Mouse (Mus musculus) hindbrain, embryonic 13.5 days (tissue): ENCODE results near the gene Mesd. TPM values are rescaled to one million over a fixed set of nuclear protein-coding genes. Genes with fewer than 3 reads are reported as not detected.

Source experiments
- ATAC-seq: fragments of 200-750 bp; cut with Nextera tagmentation; 2 replicates; pipeline ENCODE4 v1.8.0; 2017; ENCODE audit warnings: moderate TSS enrichment; ENCODE audit not compliant: low FRiP score
- H3K27ac ChIP-seq: fragments of 300-500 bp; sonication (generic); 2 replicates; pipeline ENCODE4 v1.5.1; 2015; ENCODE audit warnings: inconsistent platforms, mild to moderate bottlenecking, moderate library complexity
- H3K27me3 ChIP-seq: fragments of 300-500 bp; sonication (generic); 2 replicates; pipeline ENCODE4 v1.6.1; 2015; ENCODE audit warnings: mild to moderate bottlenecking, inconsistent platforms
- H3K36me3 ChIP-seq: fragments of 300-500 bp; sonication (generic); 2 replicates; pipeline ENCODE4 v1.6.1; 2015; ENCODE audit warnings: mild to moderate bottlenecking, inconsistent platforms
- H3K4me1 ChIP-seq: fragments of 300-500 bp; sonication (generic); replicated peaks from 2 replicates; pipeline ENCODE4 v1.6.1; 2015; ENCODE audit warnings: inconsistent platforms
- H3K4me2 ChIP-seq: fragments of 300-500 bp; sonication (generic); 2 replicates; pipeline ENCODE4 v1.6.1; 2015; ENCODE audit warnings: inconsistent platforms, mild to moderate bottlenecking, moderate library complexity
- H3K4me3 ChIP-seq: fragments of 300-500 bp; sonication (generic); 2 replicates; pipeline ENCODE4 v1.5.1; 2015; ENCODE audit warnings: mild to moderate bottlenecking, inconsistent platforms
- H3K9ac ChIP-seq: fragments of 300-500 bp; sonication (generic); 2 replicates; pipeline ENCODE4 v1.6.1; 2015; ENCODE audit warnings: mild to moderate bottlenecking, inconsistent platforms
- H3K9me3 ChIP-seq: fragments of 300-500 bp; sonication (generic); 2 replicates; pipeline ENCODE4 v1.6.1; 2016; ENCODE audit warnings: inconsistent platforms
- WGBS: fragments of 180-500 bp; shearing (Covaris S2); methylation state at CpG from one replicate; pipeline ENCODE4 v1.1.7; 2015; 5-methylcytosine and 5-hydroxymethylcytosine counted together
- polyA plus RNA-seq: library from polyadenylated mRNA; unstranded; fragments of >200 nt; fragmentation: Nextera tagmentation; extraction: Ambion mirVana; gene quantifications from 2 replicates; pipeline ENCODE4 v1.2.1, GENCODE M21; 2015

The Mesd gene
- polyA plus RNA-seq, 1 experiment from 2014 or later, result 74.5 TPM

GRCm38 (mm10) chr7:83856353-83857207 lies 27.7 kb upstream of the Mesd start:
- H3K36me3 ChIP-seq, result no peaks in the 10 kb centered on the region
- H3K9ac ChIP-seq, result no peak overlapping the region
- H3K9me3 ChIP-seq, result no peaks in the 10 kb centered on the region
- H3K27me3 ChIP-seq, result no peaks in the 10 kb centered on the region
- H3K4me2 ChIP-seq, result no peak overlapping the region
- H3K27ac ChIP-seq, result no peak overlapping the region
- H3K4me3 ChIP-seq, result no peak overlapping the region
- no peaks in the 10 kb centered on the region; the same call in 1 of the 2 replicates for H3K4me1 ChIP-seq
- no peak for ATAC-seq
- 88% methylated on average over 9 of the region's 9 CpGs for WGBS

- no peak for ATAC-seq
- no peaks in the 10 kb centered on the region for H3K9me3 ChIP-seq
- WGBS, result 97% methylated on average over 2 of the region's 2 CpGs
- no peak overlapping the region for H3K9ac ChIP-seq
- H3K4me2 ChIP-seq, result no peak overlapping the region
- no peak overlapping the region for H3K4me3 ChIP-seq
- H3K4me1 ChIP-seq, result no peaks in the 10 kb centered on the region; the same call in 1 of the 2 replicates
- H3K27me3 ChIP-seq, result no peaks in the 10 kb centered on the region
- H3K36me3 ChIP-seq, result no peaks in the 10 kb centered on the region
- no peak overlapping the region for H3K27ac ChIP-seq
Observed at GRCm38 (mm10) chr7:83857208-83857488, 27.1 kb upstream of the Mesd start.

DNA sequence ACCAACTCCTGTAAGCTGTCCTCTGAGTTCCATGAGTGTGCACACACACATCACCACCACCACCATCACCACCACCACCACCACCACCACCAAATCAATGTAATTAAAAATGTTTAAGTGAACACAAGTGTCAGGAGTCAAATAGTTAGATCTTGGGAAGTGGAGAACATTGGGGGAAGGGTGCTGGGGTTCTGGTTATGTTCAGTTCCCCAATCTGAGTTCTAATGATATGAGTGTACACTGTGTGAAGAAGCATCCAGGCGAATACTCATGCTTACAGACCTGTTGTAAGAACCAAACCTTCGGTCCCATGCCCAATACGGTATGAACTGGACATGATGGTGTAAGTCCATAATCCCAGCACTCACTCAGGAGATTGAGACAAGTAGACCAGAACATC lies 26.3 kb upstream of the Mesd start:
- Histone ChIP-seq H3K9me3 (no peaks in the 10 kb centered on the region), H3K4me3 (no peak overlapping the region), H3K9ac (no peak overlapping the region), H3K4me1 (no peaks in the 10 kb centered on the region), H3K27me3 (no peaks in the 10 kb centered on the region), H3K36me3 (no peaks in the 10 kb centered on the region), H3K27ac (no peak overlapping the region), H3K4me2 (no peak overlapping the region)
- WGBS, result 93% methylated on average over 3 of the region's 3 CpGs
- no peak for ATAC-seq

DNA sequence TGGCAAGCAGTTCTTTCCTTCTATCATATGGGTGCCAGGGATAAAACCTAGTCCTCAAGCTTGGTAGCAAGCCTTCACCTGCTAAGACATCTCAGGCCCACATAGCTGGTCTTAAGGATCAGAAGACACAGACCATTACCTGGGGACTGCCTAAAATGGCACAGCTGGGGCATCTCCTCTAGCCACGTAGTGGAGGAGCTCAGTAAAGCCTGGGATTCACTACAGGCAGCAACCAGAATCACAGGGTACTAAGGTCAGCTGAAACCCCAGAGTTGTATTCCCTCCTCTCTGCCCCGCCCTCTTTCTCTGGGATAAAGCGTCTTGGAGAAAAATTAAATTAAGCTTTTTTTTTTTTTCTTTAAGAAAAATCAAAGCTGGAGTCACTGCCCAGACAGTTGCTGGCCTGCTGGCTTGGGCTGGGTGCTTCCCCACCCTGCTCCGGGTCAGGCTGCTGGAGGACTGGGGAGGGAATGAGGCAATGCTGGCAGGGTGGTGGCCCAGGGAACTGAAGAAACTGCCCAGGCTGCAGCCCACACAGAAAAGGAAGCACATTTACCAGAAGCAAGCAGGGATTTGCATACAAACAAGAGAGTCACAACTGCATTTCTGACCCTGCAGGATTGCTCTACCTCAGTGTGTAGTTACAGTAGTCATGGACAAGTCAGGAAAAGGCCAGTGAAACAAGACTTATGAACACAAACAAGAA lies 24.7 kb upstream of the Mesd start:
- H3K4me3 ChIP-seq, result no peak overlapping the region
- H3K36me3 ChIP-seq, result no peaks in the 10 kb centered on the region
- no peaks in the 10 kb centered on the region for H3K9me3 ChIP-seq
- H3K4me1 ChIP-seq, result no peaks in the 10 kb centered on the region
- ATAC-seq, result no peak
- H3K9ac ChIP-seq, result no peak overlapping the region
- 58% methylated on average over 4 of the region's 4 CpGs for WGBS
- no peaks in the 10 kb centered on the region for H3K27me3 ChIP-seq
- no peak overlapping the region for H3K4me2 ChIP-seq
- no peak overlapping the region for H3K27ac ChIP-seq

GRCm38 (mm10) chr7:83863554-83863953 lies 20.7 kb upstream of the Mesd start:
- no peak overlapping the region for H3K4me3 ChIP-seq
- H3K4me1 ChIP-seq, result no peaks in the 10 kb centered on the region; the same call in 1 of the 2 replicates
- WGBS, result 54% methylated on average over 2 of the region's 2 CpGs
- H3K9me3 ChIP-seq, result no peaks in the 10 kb centered on the region
- H3K27me3 ChIP-seq, result no peaks in the 10 kb centered on the region
- no peak overlapping the region for H3K27ac ChIP-seq
- H3K9ac ChIP-seq, result no peak overlapping the region
- no peak overlapping the region for H3K4me2 ChIP-seq
- no peaks in the 10 kb centered on the region for H3K36me3 ChIP-seq
- ATAC-seq, result no peak

- H3K9me3 ChIP-seq, result no peaks in the 10 kb centered on the region
- H3K4me1 ChIP-seq, result peaks cover 8% of the 10 kb centered on the region; the same call in 1 of the 2 replicates
- H3K27ac ChIP-seq, result no peak overlapping the region
- H3K4me3 ChIP-seq, result no peak overlapping the region
- ATAC-seq, result no peak
- H3K36me3 ChIP-seq, result no peaks in the 10 kb centered on the region
- 82% methylated on average over 3 of the region's 3 CpGs for WGBS
- H3K4me2 ChIP-seq, result no peak overlapping the region
- H3K27me3 ChIP-seq, result no peaks in the 10 kb centered on the region
- H3K9ac ChIP-seq, result no peak overlapping the region
Observed at GRCm38 (mm10) chr7:83868200-83868599, 16.1 kb upstream of the Mesd start.

- H3K4me1 ChIP-seq, result peaks cover 8% of the 10 kb centered on the region; the same call in 1 of the 2 replicates
- H3K9ac ChIP-seq, result no peak overlapping the region
- no peak for ATAC-seq
- H3K4me3 ChIP-seq, result no peak overlapping the region
- 42% methylated on average over 5 of the region's 5 CpGs for WGBS
- H3K4me2 ChIP-seq, result no peak overlapping the region
- H3K27me3 ChIP-seq, result no peaks in the 10 kb centered on the region
- no peaks in the 10 kb centered on the region for H3K36me3 ChIP-seq
- H3K27ac ChIP-seq, result no peak overlapping the region
- no peaks in the 10 kb centered on the region for H3K9me3 ChIP-seq
Observed at GRCm38 (mm10) chr7:83869839-83870543, 14.3 kb upstream of the Mesd start.

GRCm38 (mm10) chr7:83877088-83877487 lies 7.2 kb upstream of the Mesd start:
- ATAC-seq, result no peak
- no peaks in the 10 kb centered on the region for H3K27me3 ChIP-seq
- H3K9me3 ChIP-seq, result no peaks in the 10 kb centered on the region
- H3K36me3 ChIP-seq, result peaks cover 9% of the 10 kb centered on the region
- H3K4me3 ChIP-seq, result no peak overlapping the region
- 76% methylated on average over 3 of the region's 3 CpGs for WGBS
- H3K27ac ChIP-seq, result no peak overlapping the region
- peaks cover 46% of the 10 kb centered on the region for H3K4me1 ChIP-seq
- H3K9ac ChIP-seq, result no peak overlapping the region
- no peak overlapping the region for H3K4me2 ChIP-seq

DNA sequence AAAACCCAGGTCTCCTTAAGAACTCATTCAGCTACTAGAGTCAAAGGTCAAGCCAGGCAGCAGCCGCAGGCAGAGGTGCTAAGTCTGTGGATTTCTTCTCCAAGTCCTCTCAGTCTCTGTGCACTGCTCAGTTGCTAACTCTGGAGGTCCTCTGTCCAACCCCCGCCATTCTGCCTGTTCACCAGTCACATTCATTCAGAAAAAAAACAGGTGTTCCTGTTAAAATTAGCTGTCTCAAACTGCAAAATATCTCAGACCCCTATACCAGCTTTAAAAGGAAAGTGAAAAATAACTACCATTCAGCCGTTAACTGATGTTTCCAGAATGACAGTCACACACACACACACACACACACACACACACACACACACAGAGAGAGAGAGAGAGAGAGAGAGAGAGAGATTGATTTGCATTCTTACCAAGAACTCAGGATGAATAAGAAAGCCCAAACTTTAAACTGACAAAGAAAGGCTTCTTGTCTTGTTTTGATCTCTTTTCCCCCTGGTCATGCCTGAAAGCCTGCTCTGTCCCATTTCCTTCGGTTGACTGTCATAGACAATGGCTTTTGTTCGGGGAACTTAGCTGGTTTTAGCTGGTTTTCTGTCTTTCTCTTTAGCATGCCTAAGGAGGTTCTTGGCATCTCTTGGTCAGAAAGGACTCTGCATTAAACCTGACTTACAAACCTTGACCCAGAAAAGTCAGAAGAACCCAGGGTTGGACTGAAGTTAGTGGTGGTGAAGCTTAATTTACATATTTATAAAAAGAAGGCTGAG lies 5.4 kb upstream of the Mesd start:
- H3K9ac ChIP-seq, result peak overlapping the region; percentile 46
- peak overlapping the region; percentile 48 for H3K27ac ChIP-seq
- 4% methylated on average over 5 of the region's 5 CpGs for WGBS
- peaks cover 56% of the 10 kb centered on the region for H3K4me1 ChIP-seq
- H3K4me2 ChIP-seq, result peak overlapping the region; percentile 40
- no peak for ATAC-seq
- H3K27me3 ChIP-seq, result no peaks in the 10 kb centered on the region
- H3K9me3 ChIP-seq, result no peaks in the 10 kb centered on the region
- H3K36me3 ChIP-seq, result peaks cover 13% of the 10 kb centered on the region
- H3K4me3 ChIP-seq, result peak overlapping the region; percentile 0; the same call in 1 of the 2 replicates

DNA sequence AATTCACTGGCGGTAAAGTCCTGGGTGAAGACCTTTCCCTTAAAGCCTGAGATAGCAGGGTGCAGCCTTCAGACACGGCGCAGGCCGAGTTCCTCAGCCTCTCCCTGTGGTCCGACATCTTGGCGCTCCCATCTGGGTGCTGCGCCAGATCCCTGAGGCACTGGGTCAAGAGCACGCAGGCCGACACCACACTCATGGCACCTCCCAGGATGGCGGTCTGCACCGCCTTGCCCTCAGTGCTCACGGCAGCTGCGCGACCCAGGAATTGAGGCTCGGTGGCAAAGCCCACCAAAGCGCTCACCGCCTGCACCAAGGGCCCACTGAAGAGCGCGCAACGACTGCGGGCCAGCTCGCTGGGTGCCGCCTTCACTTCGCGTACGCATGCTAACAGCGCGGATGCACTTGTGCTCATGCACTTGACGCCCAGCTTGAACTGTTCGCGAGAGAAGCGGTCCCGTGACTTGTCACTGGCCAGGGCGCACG lies 2.1 kb upstream of the Mesd start:
- Histone ChIP-seq H3K4me1 (peaks cover 65% of the 10 kb centered on the region), H3K9ac (peak overlapping the region; percentile 91), H3K27me3 (no peaks in the 10 kb centered on the region), H3K4me2 (peak overlapping the region; percentile 89), H3K36me3 (peaks cover 7% of the 10 kb centered on the region), H3K4me3 (peak overlapping the region; percentile 83), H3K9me3 (no peaks in the 10 kb centered on the region), H3K27ac (no peak overlapping the region)
- 0 out of 2 replicates have a peak, but pooled peaks have one; percentile 0 for ATAC-seq
- 91% methylated on average over 35 of the region's 35 CpGs for WGBS

DNA sequence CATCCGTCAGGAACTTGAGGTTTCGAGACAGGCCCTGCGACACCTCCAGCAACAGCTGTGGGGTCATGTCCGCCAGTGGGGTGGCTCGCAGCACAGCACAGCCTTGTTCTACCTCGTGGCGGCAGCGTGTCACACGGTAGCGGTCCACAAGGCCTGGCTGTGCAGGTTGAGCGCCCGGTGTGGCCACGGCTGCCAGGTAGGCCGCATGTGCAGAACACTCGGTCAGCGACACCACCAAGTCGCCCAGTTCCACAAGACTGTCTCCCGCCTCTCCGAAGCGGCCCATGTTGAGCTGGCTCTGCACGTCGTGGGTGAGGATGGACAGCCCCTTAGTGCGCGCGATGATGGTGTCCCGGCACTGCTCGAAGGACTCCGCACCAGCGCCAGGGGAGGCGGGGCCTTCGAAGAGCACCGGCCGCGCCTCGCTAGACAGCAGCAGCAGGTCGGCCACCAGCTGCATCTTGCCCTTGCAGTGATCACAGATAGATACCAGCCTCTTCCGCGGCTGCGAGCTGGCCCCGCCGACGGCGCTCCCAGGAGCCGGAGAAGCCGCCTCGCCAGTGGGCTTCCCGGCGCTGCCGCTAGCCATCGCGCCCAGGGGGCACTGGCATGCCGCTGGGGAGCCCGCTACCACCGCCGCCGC lies 1.5 kb upstream of the Mesd start:
- Histone ChIP-seq H3K27ac (peak overlapping the region; percentile 94), H3K36me3 (peaks cover 7% of the 10 kb centered on the region), H3K4me3 (peak overlapping the region; percentile 83), H3K4me2 (peak overlapping the region; percentile 89), H3K9ac (peak overlapping the region; percentile 91), H3K27me3 (no peaks in the 10 kb centered on the region), H3K9me3 (no peaks in the 10 kb centered on the region), H3K4me1 (peaks cover 62% of the 10 kb centered on the region)
- peak; percentile 14 for ATAC-seq
- 18% methylated on average over 56 of the region's 56 CpGs for WGBS
